Mouse (Mus musculus): ENCODE data around the gene Gm10447.
"Not testable (repeated sequence)": the region's sequence is repeated elsewhere in the genome, so short reads cannot be mapped to it uniquely, and the experiment has no call there.

The Gm10447 gene

GRCm38 (mm10) chr11:53445562-53445961 is 11.3 kb downstream of the Gm10447 start:
- no peak for DNase-seq (ENCODE audit: low read depth, low spot score)

- no peak for DNase-seq (ENCODE audit: low read depth, low spot score)
Observed at GRCm38 (mm10) chr11:53443861-53444260, 13.0 kb downstream of the Gm10447 start.

- no peak for DNase-seq (ENCODE audit: low read depth, low spot score)
Observed at GRCm38 (mm10) chr11:53441921-53442320, 15.0 kb downstream of the Gm10447 start.

GRCm38 (mm10) chr11:53436338-53436737 is 20.6 kb downstream of the Gm10447 start:
- DNase-seq (ENCODE audit: low read depth, low spot score): no peak

GRCm38 (mm10) chr11:53435504-53435903 is 21.4 kb downstream of the Gm10447 start:
- DNase-seq (ENCODE audit: low read depth, low spot score): no peak

GRCm38 (mm10) chr11:53433057-53433456 is 23.9 kb downstream of the Gm10447 start:
- no peak for DNase-seq (ENCODE audit: low read depth, low spot score)

- no peak for DNase-seq (ENCODE audit: low read depth, low spot score)
Observed at GRCm38 (mm10) chr11:53431347-53432056, 25.4 kb downstream of the Gm10447 start.

- peak; percentile 100 for DNase-seq (ENCODE audit: low read depth, low spot score)
Observed at GRCm38 (mm10) chr11:53430670-53431346, 26.1 kb downstream of the Gm10447 start, which contains the start of the genes Uqcrq and Gdf9. TSS of gene Uqcrq (minus strand) at chr11:53430831. TSS of gene Gdf9 (plus strand) at chr11:53431023.

- no peak for DNase-seq (ENCODE audit: low read depth, low spot score)
Observed at GRCm38 (mm10) chr11:53430300-53430669, 26.6 kb downstream of the Gm10447 start.

GRCm38 (mm10) chr11:53429182-53429581 is 27.7 kb downstream of the Gm10447 start:
- DNase-seq (ENCODE audit: low read depth, low spot score): no peak

- no peak for DNase-seq (ENCODE audit: low read depth, low spot score)
Observed at GRCm38 (mm10) chr11:53428716-53429057, 28.2 kb downstream of the Gm10447 start.

- no peak for DNase-seq (ENCODE audit: low read depth, low spot score)
Observed at GRCm38 (mm10) chr11:53427993-53428715, 28.8 kb downstream of the Gm10447 start.

GRCm38 (mm10) chr11:53426914-53427313 is 30.0 kb downstream of the Gm10447 start:
- DNase-seq (ENCODE audit: low read depth, low spot score): not testable (repeated sequence)

GRCm38 (mm10) chr11:53425711-53426255 is 31.1 kb downstream of the Gm10447 start:
- no peak for DNase-seq (ENCODE audit: low read depth, low spot score)

GRCm38 (mm10) chr11:53425251-53425650 is 31.7 kb downstream of the Gm10447 start:
- no peak for DNase-seq (ENCODE audit: low read depth, low spot score)

- no peak for DNase-seq (ENCODE audit: low read depth, low spot score)
Observed at GRCm38 (mm10) chr11:53424826-53425225, 32.1 kb downstream of the Gm10447 start.

GRCm38 (mm10) chr11:53423036-53423435 is 33.9 kb downstream of the Gm10447 start, which contains the start of gene Leap2:
TSS of gene Leap2 (minus strand) at chr11:53423170.
- no peak for DNase-seq (ENCODE audit: low read depth, low spot score)

- no peak for DNase-seq (ENCODE audit: low read depth, low spot score)
Observed at GRCm38 (mm10) chr11:53418048-53418447, 38.9 kb downstream of the Gm10447 start.

- no peak for DNase-seq (ENCODE audit: low read depth, low spot score)
Observed at GRCm38 (mm10) chr11:53413871-53414270, 43.0 kb downstream of the Gm10447 start.

- DNase-seq (ENCODE audit: low read depth, low spot score): no peak
Observed at GRCm38 (mm10) chr11:53411738-53412137, 45.2 kb downstream of the Gm10447 start.
